Mouse (Mus musculus) midbrain, embryonic 16.5 days (tissue): ENCODE measurements around the gene Dnajc3. TPM values are rescaled to one million over a fixed set of nuclear protein-coding genes. Genes with fewer than 3 reads are reported as not detected.
"Not testable (repeated sequence)": the region's sequence is repeated elsewhere in the genome, so short reads cannot be mapped to it uniquely, and the experiment has no call there.

ENCODE experiments used
- ATAC-seq: fragments of 200-750 bp; cut with Nextera tagmentation; 2 replicates; pipeline ENCODE4 v1.8.0; 2017; ENCODE audit warnings: moderate TSS enrichment
- H3K27ac ChIP-seq: fragments of 300-500 bp; sonication (generic); 2 replicates; pipeline ENCODE4 v1.5.1; 2014; ENCODE audit warnings: mild to moderate bottlenecking, low read length, mixed read lengths
- H3K27me3 ChIP-seq: fragments of 300-500 bp; sonication (generic); 2 replicates; pipeline ENCODE4 v1.6.1; 2014; ENCODE audit warnings: low read depth, low read length, mixed read lengths; ENCODE audit not compliant: control insufficient read depth, insufficient read depth
- H3K36me3 ChIP-seq: fragments of 300-500 bp; sonication (generic); 2 replicates; pipeline ENCODE4 v1.6.1; 2014; ENCODE audit warnings: mild to moderate bottlenecking, low read length, moderate library complexity, mixed read lengths; ENCODE audit not compliant: control insufficient read depth, insufficient read depth
- H3K4me1 ChIP-seq: fragments of 300-500 bp; sonication (generic); 2 replicates; pipeline ENCODE4 v1.6.1; 2014; ENCODE audit warnings: mild to moderate bottlenecking, low read length, mixed read lengths; ENCODE audit not compliant: control insufficient read depth, insufficient read depth
- H3K4me2 ChIP-seq: fragments of 300-500 bp; sonication (generic); 2 replicates; pipeline ENCODE4 v1.6.1; 2014; ENCODE audit warnings: mild to moderate bottlenecking, low read length, mixed read lengths
- H3K4me3 ChIP-seq: fragments of 300-500 bp; sonication (generic); 2 replicates; pipeline ENCODE4 v1.5.1; 2014; ENCODE audit warnings: low read depth, mild to moderate bottlenecking, low read length, moderate library complexity, mixed read lengths
- H3K9ac ChIP-seq: fragments of 300-500 bp; sonication (generic); 2 replicates; pipeline ENCODE4 v1.6.1; 2014; ENCODE audit warnings: low read depth, low read length, mixed read lengths
- H3K9me3 ChIP-seq: fragments of 300-500 bp; sonication (generic); replicated peaks from 2 replicates; pipeline ENCODE4 v1.6.1; 2014; ENCODE audit warnings: mild to moderate bottlenecking, low read length, mixed read lengths; ENCODE audit not compliant: control insufficient read depth, poor library complexity, severe bottlenecking
- WGBS: fragments of 180-500 bp; shearing (Covaris S2); extraction: QIAGEN DNeasy Blood & Tissue Kit; methylation state at CpG from one replicate; pipeline ENCODE4 v1.1.7; 2014; 5-methylcytosine and 5-hydroxymethylcytosine counted together
- polyA plus RNA-seq: library from polyadenylated mRNA; unstranded; fragments of >200 nt; fragmentation: Nextera tagmentation; extraction: Ambion mirVana; gene quantifications from 2 replicates; pipeline ENCODE4 v1.2.1, GENCODE M21; 2015

Gene Dnajc3
- polyA plus RNA-seq, 1 experiment from 2014 or later: 20.2 TPM

DNA sequence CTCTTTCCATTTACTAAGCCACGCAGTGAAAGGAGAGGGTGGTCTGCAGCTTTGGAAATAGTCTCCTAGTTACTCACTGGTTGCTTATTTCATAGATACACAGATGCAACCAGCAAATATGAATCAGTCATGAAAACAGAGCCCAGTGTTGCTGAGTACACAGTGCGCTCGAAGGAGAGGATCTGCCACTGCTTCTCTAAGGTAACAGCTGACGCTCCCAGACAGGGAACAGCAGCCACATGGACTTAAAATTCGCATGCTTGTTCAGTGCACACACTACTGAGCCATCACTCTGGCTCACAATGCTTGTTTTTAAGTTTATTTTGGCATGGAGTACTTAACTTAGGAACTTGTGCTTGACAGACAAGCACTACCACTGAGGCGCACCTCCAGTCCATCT is 34.5 kb downstream of the Dnajc3 start:
- Histone ChIP-seq H3K4me3 (no peak overlapping the region), H3K27ac (no peak overlapping the region), H3K27me3 (no peaks in the 10 kb centered on the region), H3K4me1 (no peaks in the 10 kb centered on the region), H3K9me3 (no peaks in the 10 kb centered on the region), H3K9ac (no peak overlapping the region), H3K4me2 (no peak overlapping the region), H3K36me3 (peaks cover 17% of the 10 kb centered on the region; the same call in 1 of the 2 replicates)
- 91% methylated on average over 6 of the region's 6 CpGs for WGBS
- ATAC-seq: no peak

- H3K4me1 ChIP-seq: no peaks in the 10 kb centered on the region
- H3K36me3 ChIP-seq: peaks cover 21% of the 10 kb centered on the region
- ATAC-seq: no peak
These were observed 39.5 kb downstream of the Dnajc3 start for GRCm38 (mm10) chr14:118977136-118977816.

GRCm38 (mm10) chr14:118979571-118980325 is 42.0 kb downstream of the Dnajc3 start:
- Histone ChIP-seq H3K9me3 (no peaks in the 10 kb centered on the region), H3K4me3 (no peak overlapping the region), H3K27me3 (no peaks in the 10 kb centered on the region), H3K4me1 (no peaks in the 10 kb centered on the region), H3K36me3 (peaks cover 21% of the 10 kb centered on the region), H3K4me2 (no peak overlapping the region), H3K9ac (no peak overlapping the region), H3K27ac (no peak overlapping the region)
- ATAC-seq: no peak
- 74% methylated on average over 7 of the region's 7 CpGs for WGBS

More at GRCm38 (mm10) chr14:118977136-118977816, 39.5 kb downstream of the Dnajc3 start:
- no peaks in the 10 kb centered on the region for H3K9me3 ChIP-seq
- H3K9ac ChIP-seq: no peak overlapping the region
- H3K4me3 ChIP-seq: no peak overlapping the region
- 77% methylated on average over 8 of the region's 8 CpGs for WGBS
- H3K27me3 ChIP-seq: no peaks in the 10 kb centered on the region
- H3K27ac ChIP-seq: no peak overlapping the region
- H3K4me2 ChIP-seq: no peak overlapping the region

GRCm38 (mm10) chr14:118980358-118980757 is 42.6 kb downstream of the Dnajc3 start:
- H3K9ac ChIP-seq: no peak overlapping the region
- peaks cover 23% of the 10 kb centered on the region for H3K36me3 ChIP-seq
- 64% methylated on average over 5 of the region's 5 CpGs for WGBS
- no peak overlapping the region for H3K27ac ChIP-seq
- no peaks in the 10 kb centered on the region for H3K9me3 ChIP-seq
- H3K4me1 ChIP-seq: no peaks in the 10 kb centered on the region
- H3K4me2 ChIP-seq: no peak overlapping the region
- no peak overlapping the region for H3K4me3 ChIP-seq
- no peaks in the 10 kb centered on the region for H3K27me3 ChIP-seq
- no peak for ATAC-seq

DNA sequence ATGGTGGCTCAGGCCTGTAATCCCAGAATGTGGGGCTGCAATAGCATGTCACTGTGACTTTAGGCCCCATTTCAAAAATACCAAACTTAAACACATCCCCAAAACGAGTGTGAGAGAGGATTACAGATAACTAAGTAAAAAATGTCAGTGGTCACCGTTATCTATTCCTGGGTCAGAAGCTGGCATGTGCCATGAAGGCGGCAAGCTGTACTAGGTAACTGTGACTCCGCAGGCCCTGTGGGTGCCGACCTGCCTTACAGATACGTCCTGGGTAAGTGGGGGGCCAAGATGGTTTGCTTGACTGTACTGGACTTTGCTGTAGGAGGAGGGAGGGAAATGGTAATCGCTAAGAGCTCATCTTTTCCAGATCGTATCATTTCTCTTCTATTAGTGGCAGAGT is 43.1 kb downstream of the Dnajc3 start:
- H3K36me3 ChIP-seq: peaks cover 19% of the 10 kb centered on the region

GRCm38 (mm10) chr14:118981711-118982428 is 44.1 kb downstream of the Dnajc3 start:
- 80% methylated on average over 2 of the region's 6 CpGs for WGBS
- peaks cover 17% of the 10 kb centered on the region for H3K36me3 ChIP-seq
- not testable (repeated sequence) for H3K4me3 ChIP-seq, H3K9ac ChIP-seq, H3K27ac ChIP-seq, H3K27me3 ChIP-seq, H3K9me3 ChIP-seq, H3K4me2 ChIP-seq, H3K4me1 ChIP-seq
- ATAC-seq: peak; percentile 31; the same call in 1 of the 2 replicates

More for the DNA sequence above, 43.1 kb downstream of the Dnajc3 start:
- H3K27me3 ChIP-seq: no peaks in the 10 kb centered on the region
- 90% methylated on average over 8 of the region's 8 CpGs for WGBS
- H3K4me3 ChIP-seq: no peak overlapping the region
- no peak overlapping the region for H3K9ac ChIP-seq
- H3K27ac ChIP-seq: no peak overlapping the region
- no peaks in the 10 kb centered on the region for H3K9me3 ChIP-seq
- no peak overlapping the region for H3K4me2 ChIP-seq
- no peak for ATAC-seq
- H3K4me1 ChIP-seq: no peaks in the 10 kb centered on the region

DNA sequence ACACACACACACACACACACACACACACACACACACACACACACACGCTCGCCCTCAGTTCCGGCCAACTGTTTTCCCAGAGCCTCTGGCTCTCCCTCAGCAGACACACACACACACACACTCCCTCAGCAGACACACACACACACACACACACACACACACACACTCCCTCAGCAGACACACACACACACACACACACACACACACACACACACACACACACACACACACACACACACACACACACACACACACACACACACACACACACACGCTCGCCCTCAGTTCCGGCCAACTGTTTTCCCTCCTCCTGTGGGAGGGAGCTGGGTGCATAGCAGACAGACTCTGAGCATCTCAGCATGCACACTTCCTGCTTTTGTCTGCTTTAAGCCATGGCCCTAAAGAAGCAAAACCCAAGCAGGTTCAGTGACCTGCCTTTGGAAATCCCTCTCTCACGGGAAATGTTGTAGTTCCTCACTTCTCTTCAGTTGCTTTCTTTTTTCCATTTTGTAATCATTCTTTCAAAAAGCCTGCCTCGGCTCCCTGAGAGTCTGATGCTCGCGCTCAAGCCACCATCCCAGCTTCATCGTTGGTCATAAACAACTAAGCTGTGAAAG is 44.8 kb downstream of the Dnajc3 start:
- WGBS: 67% methylated on average over 11 of the region's 11 CpGs
- H3K9me3 ChIP-seq, H3K9ac ChIP-seq, H3K4me2 ChIP-seq, H3K4me1 ChIP-seq, ATAC-seq, H3K27me3 ChIP-seq, H3K27ac ChIP-seq, H3K4me3 ChIP-seq: not testable (repeated sequence)
- peaks cover 14% of the 10 kb centered on the region for H3K36me3 ChIP-seq

GRCm38 (mm10) chr14:118983396-118983795 is 45.6 kb downstream of the Dnajc3 start:
- Histone ChIP-seq H3K4me3 (no peak overlapping the region), H3K27me3 (no peaks in the 10 kb centered on the region), H3K36me3 (peaks cover 8% of the 10 kb centered on the region; the same call in 1 of the 2 replicates), H3K4me2 (no peak overlapping the region), H3K9me3 (no peaks in the 10 kb centered on the region), H3K9ac (no peak overlapping the region), H3K27ac (no peak overlapping the region), H3K4me1 (no peaks in the 10 kb centered on the region)
- ATAC-seq: no peak
